ENCODE assay signal across 17 mouse cellular contexts in genomic region chr4:86289511-86290273, GRCm38 (mm10).
DNase-seq lines count a peak whose midpoint lies in the region; ATAC-seq lines count a peak whose summit lies in the region.
"Had no signal": no experiment of that assay in that cellular context is flagged by ENCODE, and none has a peak within 500 bp of the region (broad histone marks: within the 10 kb centered on the region; RNA-seq: fewer than 3 reads in every experiment).

No protein-coding gene starts in this region.

- no peaks in the 10 kb centered on the region for H3K9me3 ChIP-seq in forebrain, embryonic 13.5 days (replicated peaks)
- H3K9me3 ChIP-seq in forebrain, embryonic 14.5 days (replicated peaks; ENCODE audit: control insufficient read depth, low read length), result no peaks in the 10 kb centered on the region
- no peaks in the 10 kb centered on the region for H3K9me3 ChIP-seq in liver, embryonic 16.5 days (replicated peaks; ENCODE audit: control insufficient read depth, low read length)
- H3K9me3 ChIP-seq in liver, embryonic 12.5 days (replicated peaks), result no peaks in the 10 kb centered on the region
- H3K9me3 ChIP-seq: limb, embryonic 15.5 days had no signal

- no peak overlapping the region for H3K27ac ChIP-seq in forebrain, embryonic 13.5 days
- no peak overlapping the region for H3K27ac ChIP-seq in forebrain, embryonic 14.5 days (ENCODE audit: low read depth, low read length)
- H3K27ac ChIP-seq in liver, embryonic 16.5 days (ENCODE audit: low read length), result no peak overlapping the region
- H3K27ac ChIP-seq in liver, embryonic 12.5 days, result no peak overlapping the region
- H3K27ac ChIP-seq: hindbrain, postnatal 0 days; limb, embryonic 15.5 days had no signal

- no peak for DNase-seq in forebrain, embryonic 14.5 days (ENCODE audit: low spot score)
- DNase-seq in forelimb bud, embryonic 11.5 days (ENCODE audit: low read depth, low spot score), result peak; percentile 66
- DNase-seq in lung, postnatal 4 days, result no peak
- DNase-seq in adrenal gland, postnatal 36 days, result no peak
- DNase-seq: cerebellum, adult 11-12 months; heart, adult 18-20 months; kidney, postnatal 36 days; right cerebral cortex, postnatal 4 days; thymus, adult 18-20 months had no signal

- no peaks in the 10 kb centered on the region for H3K36me3 ChIP-seq in forebrain, embryonic 13.5 days (ENCODE audit: poor library complexity, severe bottlenecking)
- no peaks in the 10 kb centered on the region for H3K36me3 ChIP-seq in forebrain, embryonic 14.5 days (ENCODE audit: control insufficient read depth, insufficient read depth, low read length)
- no peaks in the 10 kb centered on the region for H3K36me3 ChIP-seq in liver, embryonic 16.5 days (ENCODE audit: control insufficient read depth, insufficient read depth)
- no peaks in the 10 kb centered on the region for H3K36me3 ChIP-seq in liver, embryonic 12.5 days
- H3K36me3 ChIP-seq: limb, embryonic 15.5 days had no signal

- H3K9ac ChIP-seq in forebrain, embryonic 13.5 days, result no peak overlapping the region
- no peak overlapping the region for H3K9ac ChIP-seq in forebrain, embryonic 14.5 days (ENCODE audit: low read length)
- no peak overlapping the region for H3K9ac ChIP-seq in liver, embryonic 16.5 days (ENCODE audit: low read depth, low read length)
- no peak overlapping the region for H3K9ac ChIP-seq in liver, embryonic 12.5 days
- H3K9ac ChIP-seq: limb, embryonic 15.5 days had no signal

- WGBS in forebrain, embryonic 13.5 days, result 54% methylated on average over 12 of the region's 12 CpGs
- 52% methylated on average over 12 of the region's 12 CpGs for WGBS in forebrain, embryonic 14.5 days
- WGBS in liver, embryonic 16.5 days (ENCODE audit: insufficient replicate concordance), result 64% methylated on average over 12 of the region's 12 CpGs
- WGBS in liver, embryonic 12.5 days (ENCODE audit: insufficient replicate concordance), result 72% methylated on average over 12 of the region's 12 CpGs

- H3K4me3 ChIP-seq in forebrain, embryonic 13.5 days, result no peak overlapping the region
- H3K4me3 ChIP-seq in forebrain, embryonic 14.5 days (ENCODE audit: low read depth, low read length), result no peak overlapping the region
- no peak overlapping the region for H3K4me3 ChIP-seq in liver, embryonic 16.5 days (ENCODE audit: low read depth, low read length)
- H3K4me3 ChIP-seq in liver, embryonic 12.5 days, result no peak overlapping the region
- H3K4me3 ChIP-seq: limb, embryonic 15.5 days had no signal

- 0 out of 2 replicates have a peak, but pooled peaks cover 4% of the 10 kb centered on the region for H3K4me1 ChIP-seq in forebrain, embryonic 13.5 days
- H3K4me1 ChIP-seq in forebrain, embryonic 14.5 days (ENCODE audit: control insufficient read depth, insufficient read depth, low read length), result no peaks in the 10 kb centered on the region
- H3K4me1 ChIP-seq in liver, embryonic 16.5 days (ENCODE audit: control insufficient read depth, low read depth, low read length), result no peaks in the 10 kb centered on the region
- H3K4me1 ChIP-seq in liver, embryonic 12.5 days, result no peaks in the 10 kb centered on the region

- H3K4me2 ChIP-seq in forebrain, embryonic 13.5 days, result no peak overlapping the region
- no peak overlapping the region for H3K4me2 ChIP-seq in forebrain, embryonic 14.5 days (ENCODE audit: low read length)
- no peak overlapping the region for H3K4me2 ChIP-seq in liver, embryonic 16.5 days (ENCODE audit: low read depth, low read length)
- no peak overlapping the region for H3K4me2 ChIP-seq in liver, embryonic 12.5 days
- H3K4me2 ChIP-seq: limb, embryonic 15.5 days had no signal

- ATAC-seq in forebrain, embryonic 13.5 days, result peak; percentile 45
- ATAC-seq in forebrain, embryonic 14.5 days, result no peak
- ATAC-seq in liver, embryonic 16.5 days (ENCODE audit: low read depth), result peak; percentile 69
- ATAC-seq in liver, embryonic 12.5 days, result no peak
- ATAC-seq: activated CD4-positive, CD25-positive, alpha-beta regulatory T cell, adult 4 months; CD4-positive, CD25-positive, alpha-beta regulatory T cell, adult 4 months; hindbrain, postnatal 0 days; lung, postnatal 0 days had no signal

- H3K27me3 ChIP-seq in forebrain, embryonic 13.5 days, result no peaks in the 10 kb centered on the region
- H3K27me3 ChIP-seq in forebrain, embryonic 14.5 days (replicated peaks; ENCODE audit: control insufficient read depth, insufficient read depth, low read length), result no peaks in the 10 kb centered on the region
- H3K27me3 ChIP-seq in liver, embryonic 16.5 days (ENCODE audit: control insufficient read depth, insufficient read depth, low read depth, low read length), result no peaks in the 10 kb centered on the region
- no peaks in the 10 kb centered on the region for H3K27me3 ChIP-seq in liver, embryonic 12.5 days (replicated peaks)
- H3K27me3 ChIP-seq: limb, embryonic 15.5 days had no signal

Comparison
In these comparisons a context has a peak if more than half of its experiments do, and no peak if none do; other contexts are left out.
1. ATAC-seq: peak in forebrain, embryonic 13.5 days (single experiment) and liver, embryonic 16.5 days (single experiment); none in forebrain, embryonic 14.5 days (single experiment) and liver, embryonic 12.5 days (single experiment).